Mouse (Mus musculus): ENCODE measurements around the gene Usp29. TPM values are rescaled to one million over a fixed set of nuclear protein-coding genes. Genes with fewer than 3 reads are reported as not detected.
"Not testable (repeated sequence)": the region's sequence is repeated elsewhere in the genome, so short reads cannot be mapped to it uniquely, and the experiment has no call there.

The Usp29 gene
- polyA plus RNA-seq, 1 experiment, result not detected

DNA sequence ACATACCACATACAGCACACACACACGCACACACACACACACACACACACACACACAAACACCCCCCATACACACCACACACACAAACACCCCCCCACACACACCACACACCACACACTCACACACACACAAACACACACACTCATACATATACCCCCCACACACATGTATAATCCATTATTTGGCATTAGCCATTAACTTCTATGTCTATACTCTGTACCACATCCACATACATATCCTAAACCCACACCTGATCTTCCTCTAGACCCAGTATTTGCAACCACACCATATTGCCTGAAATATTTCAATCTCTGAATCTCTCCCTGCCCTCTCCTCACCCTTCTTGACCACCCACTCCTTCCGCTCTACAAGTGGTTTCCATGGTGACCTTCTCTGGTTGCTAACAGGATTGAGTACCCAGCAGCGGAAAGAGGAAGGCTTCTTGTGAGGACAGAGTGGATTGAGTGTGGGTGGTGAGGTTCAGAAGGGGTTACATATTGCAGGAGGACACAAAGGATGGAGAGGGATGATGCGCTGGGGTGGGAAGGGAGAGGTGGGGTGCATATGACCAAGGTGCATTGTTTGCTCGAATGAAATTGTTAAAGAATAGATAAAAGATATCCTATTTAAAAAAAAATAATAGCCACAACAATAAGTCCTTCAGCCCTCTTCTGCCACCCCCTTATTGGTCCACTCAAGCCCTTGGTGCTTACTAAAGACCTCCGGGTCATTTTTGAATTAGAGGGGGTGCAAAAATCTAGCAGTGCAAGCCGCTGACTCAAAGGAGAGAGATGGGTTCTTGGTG lies 195.8 kb downstream of the Usp29 start:
- no peak for DNase-seq (ENCODE audit: low read depth)

DNA sequence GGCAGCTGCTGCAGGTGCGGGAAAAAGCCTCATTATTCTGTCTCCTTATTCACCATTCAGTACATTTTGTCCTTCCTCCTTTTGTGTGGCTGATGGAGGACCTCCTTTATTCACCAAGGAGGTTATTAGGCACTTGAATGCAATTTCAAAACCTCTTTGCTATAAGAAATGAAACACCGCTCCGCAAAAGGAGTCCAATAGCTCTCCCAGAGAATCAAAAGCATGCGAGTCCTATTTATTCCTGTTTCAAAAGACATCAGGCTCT lies 196.3 kb downstream of the Usp29 start:
- no peak for DNase-seq (ENCODE audit: low read depth)

DNA sequence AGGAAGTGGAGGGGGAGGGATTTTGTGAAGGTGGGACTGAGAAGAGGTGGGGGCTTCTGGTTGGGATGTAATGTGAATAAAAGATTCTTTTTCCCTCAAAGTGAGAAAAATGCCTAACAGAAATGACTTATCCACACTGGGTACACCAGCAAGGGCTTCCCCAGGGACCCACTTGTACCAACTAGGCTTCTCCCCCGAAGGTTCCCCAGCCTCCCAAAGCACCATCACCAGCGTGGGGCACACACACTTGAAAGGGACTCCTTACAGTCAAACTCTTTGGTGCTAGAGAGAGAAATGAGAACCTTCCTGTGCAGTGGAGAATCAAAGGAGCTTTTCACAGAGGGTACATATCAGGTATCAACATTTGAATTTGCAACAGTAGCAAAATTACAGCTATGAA lies 198.9 kb downstream of the Usp29 start:
- DNase-seq (ENCODE audit: low read depth), result no peak

DNA sequence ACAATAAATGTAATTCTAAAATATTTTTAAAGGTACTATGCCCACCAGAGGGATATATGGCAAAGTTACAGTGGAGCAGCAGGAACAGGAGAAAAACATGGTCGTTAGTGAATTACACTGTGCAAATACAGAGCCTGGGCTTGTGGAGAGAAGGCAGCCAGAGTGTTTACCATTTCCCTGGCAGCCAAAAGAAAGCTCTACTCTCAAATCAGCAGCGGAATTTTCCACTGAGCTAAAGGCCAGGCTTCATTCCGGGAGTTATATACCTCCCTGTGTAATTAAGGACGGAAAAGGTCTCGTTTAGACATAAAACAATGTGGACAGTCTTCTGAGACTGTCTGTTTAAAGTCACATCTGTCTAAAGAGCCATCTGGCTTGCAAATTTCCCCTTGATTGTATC lies 204.4 kb downstream of the Usp29 start:
- no peak for DNase-seq (ENCODE audit: low read depth)

DNA sequence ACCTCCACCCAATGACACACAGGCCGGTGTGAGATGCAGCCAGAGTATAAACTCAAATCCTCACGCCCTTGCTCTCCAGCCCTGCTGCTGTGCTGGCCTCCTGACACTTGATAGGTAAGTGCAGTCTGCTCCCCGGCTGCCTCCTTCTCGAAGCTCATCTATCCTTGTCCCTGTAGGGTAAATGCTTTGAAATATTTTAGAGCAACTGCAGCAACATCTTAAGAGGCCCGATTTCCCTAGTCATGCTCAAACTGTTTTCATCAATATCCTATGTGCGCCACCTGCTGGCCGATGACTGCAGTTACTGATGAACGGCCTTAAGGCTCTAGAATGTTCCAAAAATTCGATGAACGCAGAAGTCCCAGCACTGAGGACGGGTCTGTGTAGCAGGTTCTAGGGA lies 206.7 kb downstream of the Usp29 start:
- no peak for DNase-seq (ENCODE audit: low read depth)

DNA sequence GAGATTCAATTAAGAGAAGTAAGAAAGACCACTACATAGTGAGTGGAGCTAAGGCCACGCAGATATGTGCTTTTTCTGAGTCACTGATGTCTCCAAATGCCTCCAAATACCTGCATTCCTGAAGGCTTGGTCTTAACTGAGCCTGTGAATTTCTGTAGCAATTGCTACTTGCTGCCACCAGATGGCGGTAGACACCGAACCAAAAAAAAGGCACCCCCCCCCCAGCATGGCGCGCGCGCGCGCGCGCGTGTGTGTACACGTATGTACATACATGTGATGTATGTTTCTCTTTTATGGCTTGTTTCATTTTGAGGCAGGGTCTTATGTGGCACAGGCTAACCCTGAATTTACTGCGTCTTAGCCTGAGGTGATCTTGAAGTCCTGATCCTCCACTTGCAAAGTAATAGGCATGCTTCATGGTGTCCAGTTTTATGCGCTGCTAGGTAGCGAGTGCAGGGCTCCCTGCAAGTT lies 210.4 kb downstream of the Usp29 start:
- DNase-seq (ENCODE audit: low read depth), result no peak

DNA sequence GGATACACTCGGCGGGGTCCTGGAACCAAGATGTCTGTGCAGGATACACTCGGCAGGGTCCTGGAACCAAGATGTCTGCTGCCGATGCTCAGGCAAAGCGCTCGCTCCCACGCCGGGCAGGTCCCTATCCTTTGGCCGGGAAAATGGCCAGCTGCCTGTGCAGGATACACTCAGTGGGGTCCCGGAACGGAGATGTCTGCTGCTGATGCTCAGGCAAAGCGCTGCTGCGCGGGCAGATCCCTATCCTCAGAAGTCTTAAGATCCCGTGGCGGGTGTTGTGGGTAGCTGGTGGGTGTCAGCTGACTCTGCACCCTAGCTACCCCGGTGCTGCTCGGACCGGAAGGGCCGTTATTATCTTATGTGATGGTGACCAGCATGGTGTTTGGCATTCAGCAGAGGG lies 217.7 kb downstream of the Usp29 start:
- DNase-seq (ENCODE audit: low read depth), result not testable (repeated sequence)

DNA sequence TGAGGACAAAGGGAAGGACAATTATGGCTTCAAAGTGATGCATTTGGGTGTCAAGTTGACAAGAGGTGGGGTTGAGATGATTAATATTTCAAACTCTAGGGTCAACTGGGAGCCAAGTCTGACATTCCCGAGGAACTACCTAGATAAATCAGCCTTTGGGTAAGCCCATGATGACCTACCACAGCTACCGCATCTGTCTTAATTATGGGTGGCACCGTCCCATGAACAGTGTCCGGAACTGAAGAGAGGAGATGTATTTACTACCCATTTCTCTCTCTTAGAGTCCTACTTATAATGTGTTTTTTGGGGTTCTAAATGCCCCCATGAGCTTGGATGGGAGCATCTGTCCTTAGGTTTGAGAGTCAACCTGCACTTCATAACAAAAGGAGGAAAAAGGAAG lies 226.2 kb downstream of the Usp29 start:
- DNase-seq (ENCODE audit: low read depth), result no peak

DNA sequence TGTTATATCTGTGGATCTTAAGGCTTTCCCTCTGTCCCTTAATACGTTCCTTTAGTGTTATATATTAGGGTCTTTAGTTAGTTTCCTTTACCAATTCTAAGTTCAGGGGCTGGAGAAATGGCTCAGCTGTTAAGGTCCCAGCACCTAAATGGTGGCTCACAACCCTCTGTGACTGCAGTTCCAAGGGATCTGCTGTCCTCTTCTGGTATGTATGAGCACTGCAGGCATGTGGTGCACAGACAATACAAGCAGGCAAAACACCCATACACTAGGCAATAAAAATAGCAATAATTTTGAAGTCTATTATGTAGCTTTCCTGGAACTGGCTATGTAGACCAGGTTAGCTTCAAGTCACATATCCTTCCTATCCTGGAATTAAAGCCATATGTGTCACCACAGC lies 228.2 kb downstream of the Usp29 start:
- no peak for DNase-seq (ENCODE audit: low read depth)

DNA sequence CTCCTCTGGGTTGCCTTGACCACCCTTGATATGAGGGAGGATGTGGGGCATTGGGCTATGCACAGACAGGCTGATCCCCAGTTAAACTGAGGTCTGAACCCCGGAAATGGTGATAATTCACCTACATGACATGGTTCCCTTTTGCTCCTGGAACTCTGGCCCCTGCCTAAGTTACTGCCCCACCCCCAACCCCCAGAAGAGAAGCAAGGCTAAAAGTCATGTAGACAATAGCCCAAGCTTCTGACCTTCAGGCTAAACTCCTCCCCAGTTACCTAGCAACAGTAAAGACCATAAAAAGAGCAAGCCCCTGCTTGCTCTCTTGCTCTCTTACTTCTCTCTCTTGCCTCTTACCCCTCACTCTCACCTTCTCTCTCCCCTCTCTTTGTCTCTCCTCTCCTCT lies 243.2 kb downstream of the Usp29 start:
- no peak for DNase-seq (ENCODE audit: low read depth)

DNA sequence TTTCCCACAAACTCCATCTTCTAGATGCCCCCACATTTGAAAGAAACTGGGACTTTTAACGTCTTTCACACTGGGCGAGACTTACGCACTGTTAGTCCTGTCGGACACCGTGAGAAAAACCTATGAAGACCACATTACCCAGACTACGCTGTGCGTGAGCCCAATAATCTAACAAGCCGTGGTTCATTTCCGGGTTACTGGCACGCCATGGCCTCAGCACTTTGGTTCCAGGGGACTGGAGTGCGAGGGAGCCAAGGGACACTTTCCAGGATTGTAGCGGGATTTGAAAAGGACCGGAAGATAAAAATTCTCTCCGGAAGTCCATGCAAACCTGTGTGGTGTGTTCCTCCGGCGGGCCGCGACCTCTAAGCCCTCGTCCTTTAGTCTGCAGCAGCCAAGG lies 246.5 kb downstream of the Usp29 start:
- no peak for DNase-seq (ENCODE audit: low read depth)

DNA sequence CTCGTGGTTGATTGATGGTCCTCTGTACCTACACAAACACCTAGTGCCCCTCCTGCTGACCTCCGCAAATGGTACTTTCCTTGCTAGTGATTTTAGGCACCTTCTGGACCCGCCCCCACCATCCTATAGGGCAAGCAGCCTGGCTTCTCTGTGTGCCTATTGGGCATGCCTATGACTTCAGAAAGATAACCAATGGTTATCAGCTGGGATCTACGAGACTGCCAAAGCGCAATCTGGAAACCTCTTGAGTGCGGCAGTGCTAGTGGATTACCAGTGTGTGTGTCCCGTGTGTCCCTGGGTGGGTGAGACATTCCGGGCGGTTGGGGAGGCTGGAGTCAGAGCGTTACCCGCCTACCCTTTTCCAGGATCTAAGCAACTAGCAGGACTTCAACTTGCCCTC lies 264.9 kb downstream of the Usp29 start, which contains the start of gene Aurkc:
Aurkc (plus strand) TSS at position 50 of the 400 bp plus-strand sequence.
- DNase-seq (ENCODE audit: low read depth), result not testable (repeated sequence)

DNA sequence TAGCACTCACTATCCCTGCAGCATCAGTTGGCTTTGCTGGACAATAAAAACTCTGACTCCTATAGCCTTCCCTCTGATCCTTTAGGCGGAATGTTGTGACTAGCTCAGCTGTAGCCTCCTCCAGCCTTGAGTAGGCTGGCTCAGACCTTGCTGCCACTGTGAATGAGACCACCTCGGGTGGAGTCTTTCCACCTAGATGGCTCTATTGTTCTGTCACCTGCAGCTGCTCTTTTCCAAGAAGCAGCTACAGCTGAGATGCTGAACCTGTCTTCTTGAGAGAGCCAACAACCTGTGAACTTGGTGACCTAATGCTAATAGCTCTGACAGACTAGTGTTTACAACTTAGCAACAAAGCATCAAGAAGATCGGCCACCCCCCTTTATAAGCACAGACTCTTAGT lies 268.5 kb downstream of the Usp29 start:
- DNase-seq (ENCODE audit: low read depth), result not testable (repeated sequence)

DNA sequence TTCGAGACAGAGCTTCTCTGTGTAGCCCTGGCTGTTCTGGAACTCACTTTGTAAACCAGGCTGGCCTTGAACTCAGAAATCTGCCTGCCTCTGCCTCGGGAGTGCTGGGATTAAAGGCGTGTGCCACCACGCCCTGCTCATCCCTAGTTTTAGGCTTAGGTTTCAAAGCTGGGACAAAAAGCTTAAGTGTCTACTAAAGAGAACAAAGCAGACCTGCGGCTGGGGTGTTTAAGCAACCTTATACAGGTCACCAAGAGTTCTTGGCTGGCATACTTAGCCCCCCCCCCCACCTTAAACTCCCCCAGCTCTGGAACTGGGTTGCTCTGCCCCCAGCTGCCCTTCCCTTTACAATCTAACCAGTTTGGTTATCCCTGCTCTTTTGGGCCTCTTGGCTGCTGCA lies 275.1 kb downstream of the Usp29 start:
- DNase-seq (ENCODE audit: low read depth), result not testable (repeated sequence)

Other genes with a start within 250 kb of the Usp29 start
- 0.11 and 0.18 TPM in 2 replicates for gene Olfr5, start 243.6 kb upstream of the Usp29 start, polyA plus RNA-seq (2012; rRNA removed)
- not detected in 2 replicates for gene Olfr1347, start 230.8 kb upstream of the Usp29 start, polyA plus RNA-seq (2012; rRNA removed)
- gene Olfr1348, start 221.8 kb upstream of the Usp29 start, polyA plus RNA-seq (2012; rRNA removed), result 0.22 and 0.49 TPM in 2 replicates
- 0.57 and 0.69 TPM in 2 replicates for gene Olfr1349, start 207.6 kb upstream of the Usp29 start, polyA plus RNA-seq (2012; rRNA removed)
- not detected in 2 replicates for gene Olfr1350, start 165.7 kb upstream of the Usp29 start, polyA plus RNA-seq (2012; rRNA removed)
- gene Zim1, start 34.1 kb upstream of the Usp29 start, polyA plus RNA-seq (2012; rRNA removed), result 0.35 and 0.84 TPM in 2 replicates
- gene Peg3, start 147 bp upstream of the Usp29 start, polyA plus RNA-seq (2012; rRNA removed), result 8.6 and 8.9 TPM in 2 replicates

All from gonadal fat pad, adult 2 months (tissue).